Mouse (Mus musculus): ENCODE data around the gene Ganab.

DNA sequence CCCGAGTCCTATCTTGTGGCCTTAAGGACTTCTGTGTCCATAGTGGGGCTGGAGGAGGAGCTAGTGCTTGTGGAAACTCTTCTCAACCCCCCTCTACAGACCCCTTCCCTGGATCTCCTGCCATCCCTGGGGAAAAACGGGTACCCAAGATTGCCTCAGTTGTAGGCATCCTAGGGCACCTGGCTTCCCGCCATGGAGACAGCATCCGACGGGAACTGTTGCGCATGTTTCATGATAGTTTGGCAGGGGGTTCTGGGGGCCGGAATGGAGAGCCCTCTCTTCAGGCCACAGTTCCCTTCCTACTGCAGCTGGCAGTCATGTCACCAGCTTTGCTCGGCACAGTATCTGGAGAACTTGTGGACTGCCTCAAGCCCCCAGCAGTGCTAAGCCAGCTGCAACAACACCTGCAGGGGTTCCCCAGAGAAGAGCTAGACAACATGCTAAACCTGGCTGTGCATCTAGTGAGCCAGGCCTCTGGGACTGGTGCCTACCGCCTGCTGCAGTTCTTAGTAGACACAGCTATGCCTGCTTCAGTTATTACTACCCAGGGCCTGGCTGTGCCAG, 2.4 kb upstream of the Ganab start:
- TF ChIP-seq CTCF (IDR thresholded peaks at IDR 0.05; ENCODE audit: extremely low read depth, insufficient read depth, insufficient read length, insufficient replicate concordance) (no peak), POLR2A (IDR thresholded peaks at IDR 0.05; ENCODE audit: low read depth, low read length) (no peak)
